Mouse (Mus musculus) MEL (cell line): ENCODE measurements at regions not wholly inside any gene's neighbourhood (a gene's known extent, or its start where the extent isn't known, plus 50 kb on each side); places are given as distances from the start of the nearest gene placed in this dataset.

Source experiments
- DNase-seq: peaks from one replicate; pipeline ENCODE4 v3.0.0; 2011; ENCODE audit warnings: low read depth, low spot score
- H3K27ac ChIP-seq: 2 replicates; pipeline ENCODE4 v1.5.1; 2012; ENCODE audit warnings: low read depth, mild to moderate bottlenecking, control low read depth, low read length, moderate library complexity; ENCODE audit not compliant: control insufficient read depth
- H3K27me3 ChIP-seq, 2 experiments: fragments of 150-350 bp in 1 of 2; sonication (generic) in 1 of 2; 2 replicates each; pipeline ENCODE4 v1.6.1; 2012; ENCODE audit warnings: low read length in 2 of 2, mild to moderate bottlenecking in 2 of 2, improper control_type of control experiment in 1 of 2, moderate library complexity in 1 of 2; ENCODE audit not compliant: insufficient read depth in 2 of 2, control insufficient read depth in 1 of 2
- H3K36me3 ChIP-seq, 2 experiments: 2 replicates each; pipeline ENCODE4 v1.6.1; 2012 to 2014; ENCODE audit warnings: low read length in 2 of 2, improper control_type of control experiment in 1 of 2, inconsistent platforms in 1 of 2, mild to moderate bottlenecking in 1 of 2; ENCODE audit not compliant: insufficient read depth in 2 of 2, control insufficient read depth in 1 of 2
- H3K4me1 ChIP-seq, 2 experiments: fragments of 150-350 bp in 1 of 2; sonication (generic) in 1 of 2; 2 replicates each; pipeline ENCODE4 v1.6.1; 2012; ENCODE audit warnings: low read length in 2 of 2, improper control_type of control experiment in 1 of 2, mild to moderate bottlenecking in 1 of 2; ENCODE audit not compliant: insufficient read depth in 2 of 2, control insufficient read depth in 1 of 2
- H3K4me3 ChIP-seq, 2 experiments: fragments of 150-350 bp in 1 of 2; sonication (generic) in 1 of 2; 2 replicates each; pipeline ENCODE4 v1.5.1; 2012; ENCODE audit warnings: low read depth in 2 of 2, low read length in 2 of 2, mild to moderate bottlenecking in 2 of 2, moderate library complexity in 2 of 2, control low read depth in 1 of 2, improper control_type of control experiment in 1 of 2; ENCODE audit not compliant: control insufficient read depth in 1 of 2, insufficient read depth in 1 of 2
- H3K79me2 ChIP-seq: 2 replicates; pipeline ENCODE4 v1.6.1; 2012; ENCODE audit warnings: mild to moderate bottlenecking, low read length, moderate library complexity; ENCODE audit not compliant: control insufficient read depth, poor library complexity, insufficient read depth
- H3K9ac ChIP-seq: 2 replicates; pipeline ENCODE4 v1.6.1; 2012; ENCODE audit warnings: low read depth, mild to moderate bottlenecking, control low read depth, low read length, moderate library complexity; ENCODE audit not compliant: control insufficient read depth, poor library complexity, severe bottlenecking
- H3K9me3 ChIP-seq: fragments of 150-350 bp; sonication (generic); replicated peaks from 2 replicates; pipeline ENCODE4 v1.6.1; 2012; ENCODE audit warnings: mild to moderate bottlenecking, low read length, improper control_type of control experiment, moderate library complexity; ENCODE audit not compliant: insufficient read depth
- BHLHE40 ChIP-seq: IDR thresholded peaks from 2 replicates; pipeline ENCODE4 v1.6.1; 2012; ENCODE audit warnings: low read depth, mild to moderate bottlenecking, inconsistent platforms, low read length, improper control_type of control experiment, borderline replicate concordance
- CHD1 ChIP-seq: IDR thresholded peaks from 2 replicates; pipeline ENCODE4 v1.6.1; 2012; ENCODE audit warnings: low read depth, mild to moderate bottlenecking, inconsistent platforms, low read length, improper control_type of control experiment
- ELF1 ChIP-seq: IDR thresholded peaks from 2 replicates; pipeline ENCODE4 v1.6.1; 2014; ENCODE audit warnings: low read depth, mild to moderate bottlenecking, inconsistent platforms, low read length, improper control_type of control experiment, moderate library complexity
- ETS1 ChIP-seq: IDR thresholded peaks from 2 replicates; pipeline ENCODE4 v1.6.1; 2012; ENCODE audit warnings: low read depth, mild to moderate bottlenecking, inconsistent platforms, low read length, improper control_type of control experiment, moderate library complexity
- GABPA ChIP-seq: IDR thresholded peaks from 2 replicates; pipeline ENCODE4 v1.6.1; 2012; ENCODE audit warnings: low read depth, mild to moderate bottlenecking, inconsistent platforms, low read length, improper control_type of control experiment, moderate library complexity
- GATA1 ChIP-seq: IDR thresholded peaks from 2 replicates; pipeline ENCODE4 v1.6.1; 2011; ENCODE audit warnings: low read depth, low read length, improper control_type of control experiment
- JUND ChIP-seq: IDR thresholded peaks from 2 replicates; pipeline ENCODE4 v1.6.1; 2011; ENCODE audit warnings: low read depth, mild to moderate bottlenecking, improper control_type of control experiment, low read length
- MAFK ChIP-seq: IDR thresholded peaks from 2 replicates; pipeline ENCODE4 v1.6.1; 2011; ENCODE audit warnings: low read depth, mild to moderate bottlenecking, low read length, improper control_type of control experiment, borderline replicate concordance
- MAZ ChIP-seq: IDR thresholded peaks from 2 replicates; pipeline ENCODE4 v1.6.1; 2012; ENCODE audit warnings: low read depth, mild to moderate bottlenecking, inconsistent platforms, low read length, improper control_type of control experiment
- MXI1 ChIP-seq: IDR thresholded peaks from 2 replicates; pipeline ENCODE4 v1.6.1; 2011; ENCODE audit warnings: mild to moderate bottlenecking, low read depth, low read length, improper control_type of control experiment
- MYB ChIP-seq: IDR thresholded peaks from 2 replicates; pipeline ENCODE4 v1.6.1; 2011; ENCODE audit warnings: mild to moderate bottlenecking, low read depth, low read length, improper control_type of control experiment
- MYC ChIP-seq: IDR thresholded peaks from 2 replicates; pipeline ENCODE4 v1.6.1; 2011; ENCODE audit warnings: low read depth, mild to moderate bottlenecking, low read length, improper control_type of control experiment, moderate library complexity
- POLR2A ChIP-seq, 2 experiments: IDR thresholded peaks; 2 replicates each; pipeline ENCODE4 v1.6.1; 2011 to 2012; ENCODE audit warnings: low read length in 2 of 2, mild to moderate bottlenecking in 2 of 2, control low read depth in 1 of 2, improper control_type of control experiment in 1 of 2, low read depth in 1 of 2, moderate library complexity in 1 of 2; ENCODE audit not compliant: control insufficient read depth in 1 of 2, insufficient read depth in 1 of 2, poor library complexity in 1 of 2
- POLR2AphosphoS2 ChIP-seq: IDR thresholded peaks from 2 replicates; pipeline ENCODE4 v1.6.1; 2011; ENCODE audit warnings: low read length, improper control_type of control experiment
- RAD21 ChIP-seq: IDR thresholded peaks from 2 replicates; pipeline ENCODE4 v1.6.1; 2011; ENCODE audit warnings: mild to moderate bottlenecking, low read depth, low read length, improper control_type of control experiment
- TAL1 ChIP-seq: IDR thresholded peaks from 2 replicates; pipeline ENCODE4 v1.6.1; 2012; ENCODE audit warnings: mild to moderate bottlenecking, inconsistent platforms, low read length, moderate library complexity, mixed read lengths
- TBP ChIP-seq: IDR thresholded peaks from 2 replicates; pipeline ENCODE4 v1.8.0; 2011; ENCODE audit warnings: low read depth, low read length, improper control_type of control experiment
- UBTF ChIP-seq: IDR thresholded peaks from 2 replicates; pipeline ENCODE4 v1.6.1; 2012; ENCODE audit warnings: low read depth, mild to moderate bottlenecking, inconsistent platforms, low read length, improper control_type of control experiment, moderate library complexity, borderline replicate concordance; ENCODE audit not compliant: insufficient read depth
- USF1 ChIP-seq: IDR thresholded peaks from 2 replicates; pipeline ENCODE4 v1.6.1; 2014; ENCODE audit warnings: low read depth, mild to moderate bottlenecking, inconsistent platforms, low read length, improper control_type of control experiment, moderate library complexity
- ZMIZ1 ChIP-seq: IDR thresholded peaks from 2 replicates; pipeline ENCODE4 v1.6.1; 2012; ENCODE audit warnings: low read depth, mild to moderate bottlenecking, inconsistent platforms, low read length, improper control_type of control experiment, moderate library complexity
- ZNF384 ChIP-seq: IDR thresholded peaks from 2 replicates; pipeline ENCODE4 v1.6.1; 2012; ENCODE audit warnings: low read depth, mild to moderate bottlenecking, inconsistent platforms, low read length, improper control_type of control experiment

GRCm38 (mm10) chr17:77885150-77885549, 314.9 kb upstream of the Crim1 start:
- Histone ChIP-seq H3K9ac (no peak overlapping the region), H3K36me3 (no peaks in the 10 kb centered on the region), H3K27ac (no peak overlapping the region), H3K4me3 (no peak overlapping the region), H3K4me1 (no peaks in the 10 kb centered on the region), H3K9me3 (no peaks in the 10 kb centered on the region), H3K27me3 (no peaks in the 10 kb centered on the region), H3K79me2 (no peaks in the 10 kb centered on the region)
- no peak for DNase-seq
- TF ChIP-seq MAZ (no peak), POLR2AphosphoS2 (no peak), GABPA (no peak), TAL1 (no peak), USF1 (no peak), ETS1 (no peak), BHLHE40 (no peak), RAD21 (no peak), ZMIZ1 (no peak)

- Histone ChIP-seq H3K27ac (no peak overlapping the region), H3K4me3 (no peak overlapping the region), H3K36me3 (no peaks in the 10 kb centered on the region), H3K4me1 (no peaks in the 10 kb centered on the region), H3K9me3 (no peaks in the 10 kb centered on the region), H3K27me3 (no peaks in the 10 kb centered on the region), H3K79me2 (no peaks in the 10 kb centered on the region), H3K9ac (no peak overlapping the region)
- DNase-seq: no peak
- no peak for TF ChIP-seq MYC
- TF ChIP-seq MXI1: no peak
- TF ChIP-seq GABPA: no peak
- TF ChIP-seq POLR2A (IDR thresholded peaks at IDR 0.05; ENCODE audit: control insufficient read depth in 1 of 2, insufficient read depth in 1 of 2, low read depth in 1 of 2, low read length in 2 of 2, poor library complexity in 1 of 2): no peak
- no peak for TF ChIP-seq ZNF384
- no peak for TF ChIP-seq UBTF
- no peak for TF ChIP-seq POLR2AphosphoS2
- TF ChIP-seq ELF1: no peak
- TF ChIP-seq GATA1: no peak
- TF ChIP-seq JUND: no peak
- TF ChIP-seq MAFK: no peak
- no peak for TF ChIP-seq MYB
- no peak for TF ChIP-seq TBP
- TF ChIP-seq CHD1: no peak
These were observed 310.9 kb upstream of the Crim1 start for GRCm38 (mm10) chr17:77889147-77889546.
